Mouse (Mus musculus) megakaryocyte, embryonic 14.5 days (primary cell): ENCODE measurements around the gene Tfr2.

Source experiments
- FLI1 ChIP-seq: IDR thresholded peaks from 2 replicates; pipeline ENCODE4 v1.6.1; 2012; ENCODE audit warnings: low read length, inconsistent platforms, mixed read lengths
- GATA1 ChIP-seq: IDR thresholded peaks from 3 replicates; pipeline ENCODE4 v1.6.1; 2012; ENCODE audit warnings: mixed read lengths, low read length, inconsistent platforms, borderline replicate concordance

DNA sequence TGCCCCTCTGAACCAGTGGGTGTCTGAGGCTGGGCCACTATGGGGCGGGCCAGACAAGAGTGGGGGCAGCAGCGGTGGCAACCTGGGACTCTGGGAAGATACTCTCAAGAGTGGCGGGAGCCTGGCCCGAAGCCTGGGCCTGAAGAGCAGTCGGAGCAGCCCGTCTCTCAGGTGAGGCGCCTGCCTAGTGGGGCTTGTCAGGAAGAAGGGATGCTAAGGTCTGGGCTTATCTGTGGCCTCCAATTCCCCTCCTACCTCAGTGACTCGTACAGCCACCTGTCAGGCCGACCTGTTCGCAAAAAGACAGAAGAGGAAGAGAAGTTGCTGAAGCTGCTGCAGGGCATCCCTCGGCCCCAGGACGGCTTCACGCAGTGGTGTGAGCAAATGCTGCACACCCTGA, 45.0 kb upstream of the Tfr2 start:
- TF ChIP-seq GATA1 (no peak), FLI1 (no peak)
